Mouse (Mus musculus) heart, postnatal 14 days (tissue): ENCODE data around the gene 1700125H20Rik. TPM values are rescaled to one million over a fixed set of nuclear protein-coding genes. Genes with fewer than 3 reads are reported as not detected.
A peak's percentile ranks its signal among the peaks of the same experiment; 100 is the strongest.

ENCODE experiments used
- DNase-seq, 2 experiments: peaks; one replicate each; pipeline ENCODE4 v3.0.0; 2021 to 2022
- intact Hi-C: fragments of 180-260 bp; cut with DNase I; formaldehyde crosslinking; loops from one replicate; pipeline ENCODE4 v1.15.1; 2025
- total RNA-seq, 2 experiments: library from RNA; stranded (reverse); gene quantifications; 2 replicates each; pipeline ENCODE4 v1.2.3; 2021

Gene 1700125H20Rik
- total RNA-seq, 2 experiments from 2014 or later: not detected

DNA sequence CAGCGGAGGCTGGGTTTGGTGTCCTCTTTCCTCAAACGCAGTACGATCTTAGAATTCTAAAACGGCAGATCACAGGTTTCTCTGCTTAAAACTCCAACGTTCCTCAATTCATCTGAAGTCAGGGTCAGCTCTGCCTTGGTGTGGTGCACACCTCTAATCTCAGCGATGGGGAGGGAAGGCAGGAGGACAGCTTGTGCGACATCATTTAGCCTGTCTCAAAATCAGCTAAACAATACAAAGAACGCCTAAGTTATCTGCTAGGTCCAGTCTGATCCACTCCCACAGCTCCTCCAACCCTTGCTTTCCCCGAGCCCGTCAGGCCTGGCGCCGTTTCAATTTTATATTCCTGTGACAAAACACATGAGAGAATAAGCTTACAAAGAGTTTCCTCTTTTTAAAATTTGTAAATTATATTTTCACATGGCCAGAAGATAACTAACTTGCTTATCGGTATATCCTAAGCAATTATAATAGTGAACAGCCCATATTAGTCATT is 13.1 kb downstream of the 1700125H20Rik start:
- intact Hi-C loops: loop anchor here (1.0 kb wide), 1 partner anchor 265 kb away; no protein-coding TSS in a partner anchor
- peak; percentile 15 to 19 for DNase-seq

DNA sequence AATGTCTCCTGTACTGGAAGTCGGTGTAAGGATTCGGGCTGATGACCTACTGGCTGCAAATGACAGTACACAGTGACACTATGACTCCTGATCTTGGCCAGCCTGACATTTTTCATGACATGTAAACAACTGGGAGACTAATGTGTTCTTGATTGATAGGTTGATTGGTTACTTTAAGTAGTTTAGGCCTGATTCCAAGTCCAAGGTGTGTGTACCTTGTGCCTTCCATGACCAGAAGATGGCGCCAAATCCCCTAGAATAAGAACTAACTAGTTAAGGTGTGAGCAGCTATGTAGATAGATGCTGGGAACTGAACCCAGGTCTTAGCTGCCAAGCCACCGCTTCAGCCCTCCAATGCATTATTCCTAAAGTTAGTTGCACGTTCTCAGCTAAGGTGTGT is 13.9 kb downstream of the 1700125H20Rik start:
- intact Hi-C loops: no loop called here
- DNase-seq: peak; percentile 14 to 49

DNA sequence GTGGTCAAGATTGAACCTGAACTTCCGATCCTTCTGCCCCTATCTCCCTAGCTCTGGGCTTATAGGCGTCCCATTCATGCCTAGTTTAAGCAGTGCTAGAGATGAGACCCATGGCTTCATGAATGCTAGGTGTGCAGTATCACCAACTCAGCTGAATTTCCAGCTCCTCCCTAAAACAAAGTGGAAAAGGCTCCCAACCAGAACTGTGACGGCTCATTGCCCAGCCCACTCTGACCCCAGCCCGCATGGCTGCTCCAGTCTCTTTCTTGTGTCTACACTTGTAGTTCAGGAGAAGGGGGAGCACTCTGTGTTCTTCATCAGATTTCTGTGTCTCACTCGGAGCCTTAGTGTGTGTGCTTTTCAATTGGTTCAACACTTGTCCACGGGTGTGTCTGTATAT is 14.6 kb downstream of the 1700125H20Rik start:
- intact Hi-C loops: no loop called here
- DNase-seq: no peak

DNA sequence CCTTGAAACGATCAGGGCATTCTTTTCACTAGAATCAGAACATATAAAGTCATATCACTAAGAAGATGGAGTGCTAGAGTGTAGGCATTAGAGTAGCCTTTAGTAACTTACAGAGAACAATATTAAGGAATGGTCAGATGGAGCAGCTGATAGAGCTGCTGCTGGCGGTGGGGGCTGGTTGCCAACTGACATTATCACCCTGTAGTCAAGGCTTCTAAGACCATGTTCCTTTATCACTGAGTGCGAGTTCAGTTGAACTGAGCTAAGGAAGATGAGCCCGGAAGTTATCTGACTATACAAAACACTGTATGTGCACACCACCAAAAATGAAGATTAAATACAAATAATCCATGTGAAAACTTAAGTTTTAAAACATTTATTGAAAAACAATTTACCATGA is 18.9 kb downstream of the 1700125H20Rik start:
- intact Hi-C loops: no loop called here
- no peak for DNase-seq

DNA sequence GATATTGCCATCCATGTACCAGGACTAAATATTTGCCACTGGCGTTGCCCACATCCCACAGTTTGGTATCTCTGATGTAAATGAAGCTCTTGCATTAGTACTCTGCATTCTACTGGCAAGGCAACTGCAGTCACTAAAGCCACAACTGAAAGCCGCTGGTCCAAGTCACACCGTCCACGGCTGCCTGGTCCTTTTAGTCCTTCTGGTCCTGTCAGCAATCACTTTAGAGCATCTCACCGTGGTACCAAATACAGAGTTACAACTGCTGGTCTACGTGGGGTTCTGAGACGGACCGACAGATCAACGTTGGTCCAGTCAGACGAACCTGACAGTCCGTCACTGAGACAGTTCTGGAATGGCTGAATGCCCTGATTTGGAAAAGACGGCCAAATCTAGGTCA is 20.5 kb downstream of the 1700125H20Rik start:
- intact Hi-C loops: no loop called here
- DNase-seq: no peak

DNA sequence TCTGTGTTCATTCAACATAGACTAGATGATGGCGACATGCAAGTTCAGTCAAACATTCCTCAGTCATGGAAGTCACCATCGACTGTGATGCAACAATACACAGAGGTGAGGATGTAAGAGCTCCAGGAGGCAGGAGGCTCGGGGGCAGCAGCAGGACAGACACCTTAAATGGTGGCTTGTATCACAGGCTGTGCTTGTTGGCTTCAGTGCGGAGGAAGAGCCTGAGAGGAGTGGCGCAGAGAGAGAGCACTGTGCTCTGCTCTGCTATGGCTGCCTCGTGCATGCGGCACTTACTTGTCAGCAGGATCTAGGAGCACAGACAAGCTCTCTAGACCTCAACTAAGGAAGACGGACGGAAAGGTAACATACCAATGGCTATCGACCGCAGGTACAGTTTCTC is 24.0 kb downstream of the 1700125H20Rik start:
- intact Hi-C loops: no loop called here
- DNase-seq: no peak

DNA sequence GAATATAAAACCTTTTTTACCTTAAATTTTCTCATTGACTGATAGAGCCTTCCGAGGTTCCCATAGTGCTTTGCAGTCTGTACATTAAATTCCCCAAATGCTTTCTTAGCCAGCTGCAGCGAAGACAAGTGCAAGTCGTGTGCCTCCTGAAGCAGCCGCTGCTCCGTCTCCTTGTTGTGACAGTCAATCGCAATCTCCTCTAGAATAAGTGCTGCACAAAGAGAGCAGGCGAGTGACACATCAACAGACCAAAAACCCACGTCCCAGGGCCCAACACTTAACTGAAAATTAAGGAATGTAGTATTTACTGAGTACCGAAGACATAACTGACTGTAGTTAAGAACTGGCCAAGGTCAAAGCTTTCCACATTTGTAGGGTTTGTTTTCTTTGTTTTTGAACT is 25.8 kb downstream of the 1700125H20Rik start:
- no peak for DNase-seq
- intact Hi-C loops: no loop called here

DNA sequence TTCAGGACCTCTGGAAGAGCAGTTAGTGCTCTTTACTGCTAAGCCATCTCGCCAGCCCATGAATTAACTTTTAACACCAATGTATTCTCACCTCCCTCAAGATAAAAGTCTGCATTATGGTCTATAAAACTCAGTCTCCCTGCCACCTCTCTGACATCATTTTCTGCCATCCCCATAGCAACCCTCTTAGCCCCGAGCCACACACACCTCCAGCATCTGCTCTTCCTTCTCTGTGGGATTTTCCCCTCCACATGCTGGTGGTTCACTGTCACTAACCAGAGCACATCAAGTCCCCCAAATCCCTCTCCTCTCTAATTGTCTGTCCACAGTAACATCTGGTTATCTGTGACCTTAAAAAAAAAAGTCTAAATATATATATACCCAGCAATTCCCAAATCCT is 28.7 kb downstream of the 1700125H20Rik start:
- DNase-seq: no peak
- intact Hi-C loops: no loop called here

DNA sequence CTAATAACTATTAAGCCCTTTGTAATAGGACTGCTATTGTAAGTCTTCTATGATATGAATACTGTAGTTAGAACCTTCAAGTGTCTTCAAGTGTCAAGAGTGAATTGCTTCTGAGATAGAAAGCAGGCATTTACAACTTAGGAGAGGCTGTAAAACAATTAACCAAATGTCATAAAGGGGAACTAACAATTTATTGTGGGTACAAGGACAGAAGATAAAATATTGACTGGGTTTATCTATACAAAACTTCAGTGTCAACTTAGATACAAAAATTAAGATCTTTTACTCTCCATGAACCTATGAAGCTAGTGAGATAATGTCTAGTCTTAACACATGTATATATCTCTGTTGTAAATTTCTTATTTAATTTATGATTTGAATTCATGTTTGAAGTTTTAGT is 36.0 kb downstream of the 1700125H20Rik start:
- intact Hi-C loops: no loop called here

DNA sequence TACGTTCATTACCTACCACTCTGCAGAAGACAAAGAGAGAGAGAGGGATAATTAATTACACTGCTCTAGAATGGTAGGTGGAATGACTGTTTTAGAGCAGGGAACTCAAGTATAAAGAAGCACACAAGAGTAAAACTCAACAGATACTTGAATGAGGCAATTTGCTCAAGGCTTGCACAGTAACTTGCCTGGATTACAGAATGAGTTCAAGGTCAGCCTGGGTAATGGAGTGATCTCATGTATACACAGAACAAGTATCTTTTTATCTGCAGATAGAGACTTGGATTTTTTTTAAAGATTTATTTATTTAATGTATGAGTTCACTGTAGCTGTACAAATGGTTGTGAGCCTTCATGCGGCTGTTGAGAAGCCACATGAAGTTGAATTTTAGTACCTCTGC is 40.9 kb downstream of the 1700125H20Rik start:
- DNase-seq: no peak
- intact Hi-C loops: no loop called here

More for the DNA sequence above, 36.0 kb downstream of the 1700125H20Rik start:
- DNase-seq: no peak

DNA sequence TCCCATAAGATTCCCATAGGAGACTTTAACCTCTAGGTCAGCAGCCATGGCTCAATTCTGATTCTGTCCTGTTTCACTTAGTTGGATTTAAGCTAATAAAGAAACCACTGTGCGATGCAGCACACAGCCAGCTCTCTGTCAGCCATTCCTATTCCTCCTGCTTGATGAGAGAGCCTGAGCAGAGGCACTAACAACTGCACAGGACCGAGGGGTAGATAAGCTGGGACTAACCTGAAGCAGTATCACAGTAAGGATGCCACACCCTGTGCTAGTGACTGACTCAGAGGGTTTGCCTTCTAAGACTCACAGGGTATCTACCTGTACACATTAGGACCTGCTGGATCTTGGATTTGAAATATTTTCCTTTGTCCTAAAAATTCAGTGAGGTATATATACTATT is 43.0 kb downstream of the 1700125H20Rik start:
- intact Hi-C loops: no loop called here
- DNase-seq: no peak

DNA sequence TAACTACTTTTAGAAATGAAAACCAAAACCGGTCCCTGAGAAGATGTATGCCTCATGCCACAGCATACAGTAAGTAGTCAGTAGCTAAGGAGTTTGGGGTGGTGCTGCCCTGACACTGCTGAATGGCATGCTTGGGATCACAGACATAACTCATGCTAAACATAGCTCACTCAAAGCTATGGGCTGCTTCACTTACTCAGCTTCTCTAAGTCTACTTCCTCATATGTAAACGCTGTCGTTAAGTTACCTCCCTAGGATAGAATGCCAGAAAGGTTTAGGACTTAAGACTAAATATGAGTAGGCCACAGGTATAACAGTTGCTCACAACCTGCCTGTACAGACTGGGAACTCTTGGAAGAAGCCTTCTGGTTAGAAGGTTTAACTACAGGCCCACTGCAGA is 44.5 kb downstream of the 1700125H20Rik start:
- DNase-seq: no peak
- intact Hi-C loops: no loop called here

DNA sequence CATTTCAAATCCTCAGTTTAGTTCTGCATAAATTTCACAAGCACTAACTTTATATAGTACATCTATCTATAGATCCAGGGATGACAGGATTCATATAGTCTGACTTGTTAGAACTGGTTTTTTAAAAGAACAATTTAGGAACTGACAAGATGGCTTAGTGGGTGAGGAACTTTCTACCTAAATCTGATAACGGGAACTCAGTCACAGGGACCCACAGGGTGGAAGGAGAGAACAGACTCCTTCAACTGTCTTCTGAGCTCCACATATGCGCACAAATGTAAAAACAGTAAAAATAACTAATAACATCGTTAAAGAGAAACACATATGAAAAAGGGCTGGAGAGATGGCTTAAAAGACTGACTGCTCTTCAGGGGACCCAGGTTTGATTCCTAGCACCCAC is 48.8 kb downstream of the 1700125H20Rik start:
- intact Hi-C loops: no loop called here
- no peak for DNase-seq

DNA sequence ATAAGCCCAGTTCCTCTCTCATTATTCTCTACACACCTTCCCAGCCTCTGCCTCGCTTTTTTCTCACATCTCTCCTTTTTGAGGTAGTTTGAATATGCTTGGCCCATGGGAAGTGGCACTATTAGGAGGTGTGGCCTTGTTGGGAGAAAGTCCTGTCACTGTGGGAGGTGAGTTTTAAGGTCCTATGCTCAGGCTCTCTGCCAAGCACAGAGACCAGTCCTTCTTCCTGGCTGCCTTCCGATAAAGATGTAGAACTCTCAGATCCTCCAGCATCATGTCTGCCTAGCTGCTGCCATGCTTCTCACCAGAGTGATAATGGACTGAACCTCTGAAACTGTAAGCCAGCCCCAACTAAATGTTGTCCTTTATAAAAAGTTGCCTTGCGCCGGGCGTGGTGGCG is 52.4 kb downstream of the 1700125H20Rik start:
- DNase-seq: no peak
- intact Hi-C loops: no loop called here

DNA sequence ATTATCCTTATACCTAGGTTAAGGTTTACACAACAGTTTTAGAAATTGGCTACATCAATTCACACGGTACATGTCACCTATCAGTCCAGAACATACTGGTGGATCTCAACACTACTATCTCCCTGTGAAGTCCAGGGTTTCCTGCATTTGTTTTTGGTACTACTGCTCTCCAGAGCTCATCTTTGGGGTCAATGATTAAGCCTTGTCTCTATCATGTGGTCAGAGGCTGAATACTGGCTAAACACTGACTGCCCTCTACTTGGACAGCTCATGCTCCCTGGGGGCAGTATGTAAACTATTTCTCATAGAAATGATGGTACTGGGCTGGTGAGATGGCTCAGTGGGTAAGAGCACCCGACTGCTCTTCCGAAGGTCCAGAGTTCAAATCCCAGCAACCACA is 53.0 kb downstream of the 1700125H20Rik start:
- DNase-seq: no peak
- intact Hi-C loops: no loop called here

Other genes starting within 250 kb of the 1700125H20Rik start
- gene Car4, start 212.6 kb upstream of the 1700125H20Rik start, total RNA-seq: 10 to 100 TPM; 63.6 to 82.3 TPM
- gene Usp32, start 30.2 kb upstream of the 1700125H20Rik start, total RNA-seq: 10 to 100 TPM; 21.8 to 22.7 TPM
- 10 to 100 TPM; 20.4 to 21.0 TPM for gene Appbp2, start 64.7 kb downstream of the 1700125H20Rik start, total RNA-seq
- gene Ppm1d, start 140.8 kb downstream of the 1700125H20Rik start, total RNA-seq: 10 to 100 TPM; 11.6 to 11.8 TPM
- gene Bcas3, start 182.8 kb downstream of the 1700125H20Rik start, total RNA-seq: 10 to 100 TPM; 33.7 to 39.2 TPM